ENCODE assay signal across 9 mouse cellular contexts in genomic region chr6:119341409-119341808, GRCm38 (mm10). TPM values are rescaled to one million over a fixed set of nuclear protein-coding genes. Genes with fewer than 3 reads are reported as not detected.
DNase-seq lines count a peak whose midpoint lies in the region; ATAC-seq lines count a peak whose summit lies in the region.
"Had no signal": no experiment of that assay in that cellular context is flagged by ENCODE, and none has a peak within 500 bp of the region (broad histone marks: within the 10 kb centered on the region; RNA-seq: fewer than 3 reads in every experiment).

No protein-coding gene starts in this region.

- H3K27ac ChIP-seq in limb, embryonic 13.5 days: no peak overlapping the region
- H3K27ac ChIP-seq in neural tube, embryonic 15.5 days (replicated peaks): no peak overlapping the region

- H3K27me3 ChIP-seq in limb, embryonic 13.5 days: no peaks in the 10 kb centered on the region
- H3K27me3 ChIP-seq in neural tube, embryonic 15.5 days (replicated peaks): no peaks in the 10 kb centered on the region

- H3K36me3 ChIP-seq in limb, embryonic 13.5 days: no peaks in the 10 kb centered on the region
- H3K36me3 ChIP-seq in neural tube, embryonic 15.5 days: no peaks in the 10 kb centered on the region

- 0 out of 2 replicates have a peak, but pooled peaks cover 5% of the 10 kb centered on the region for H3K4me1 ChIP-seq in limb, embryonic 13.5 days
- H3K4me1 ChIP-seq in neural tube, embryonic 15.5 days: peaks cover 4% of the 10 kb centered on the region; the same call in 1 of the 2 replicates

- ATAC-seq in limb, embryonic 13.5 days (ENCODE audit: low FRiP score, low read depth): peak; percentile 80
- ATAC-seq in neural tube, embryonic 15.5 days (ENCODE audit: low FRiP score): peak; percentile 93

- DNase-seq in frontal cortex, postnatal 36 days (ENCODE audit: low spot score in 2 of 2): peak; percentile 31 to 40
- DNase-seq in frontal cortex, postnatal 25 days (ENCODE audit: low spot score in 2 of 2): no peak
- peak; percentile 51 for DNase-seq in 416B (ENCODE audit: low read depth)
- DNase-seq in embryo, embryonic 10.5 days (ENCODE audit: low spot score): peak; percentile 67
- DNase-seq in gastrocnemius, postnatal 10 days: no peak
- no peak for DNase-seq in adrenal gland, postnatal 4 days (ENCODE audit: low spot score in 2 of 2)

- no peaks in the 10 kb centered on the region for H3K9me3 ChIP-seq in limb, embryonic 13.5 days
- H3K9me3 ChIP-seq in neural tube, embryonic 15.5 days (replicated peaks): no peaks in the 10 kb centered on the region
- H3K9me3 ChIP-seq: megakaryocyte, embryonic 14.5 days had no signal

- H3K9ac ChIP-seq in limb, embryonic 13.5 days: no peak overlapping the region
- no peak overlapping the region; the same call in 1 of the 2 replicates for H3K9ac ChIP-seq in neural tube, embryonic 15.5 days (replicated peaks)

- no peak overlapping the region for H3K4me2 ChIP-seq in limb, embryonic 13.5 days (replicated peaks)
- H3K4me2 ChIP-seq in neural tube, embryonic 15.5 days: no peak overlapping the region

- H3K4me3 ChIP-seq in limb, embryonic 13.5 days: no peak overlapping the region
- H3K4me3 ChIP-seq in neural tube, embryonic 15.5 days (replicated peaks): no peak overlapping the region
- H3K4me3 ChIP-seq: megakaryocyte, embryonic 14.5 days had no signal

RNA-seq across cellular contexts. Expression of gene Lrtm2, which starts 10.8 kb away (rescaled TPM):
- 0.05 TPM in 1 of 2 replicates, not detected in the other for polyA plus RNA-seq in limb, embryonic 13.5 days (2015; fragmentation: Nextera tagmentation; extraction: Ambion mirVana)
- 12.4 and 15.0 TPM in 2 replicates for polyA plus RNA-seq in neural tube, embryonic 15.5 days (2015; fragmentation: Nextera tagmentation; extraction: Ambion mirVana)
- total RNA-seq in gastrocnemius, postnatal 10 days (2021): under 1 TPM; 0.16 to 0.31 TPM
- under 1 TPM; 0.25 to 0.87 TPM for total RNA-seq in adrenal gland, postnatal 4 days (2021)

Comparison
In these comparisons a context has a peak if more than half of its experiments do, and no peak if none do; other contexts are left out.
1. DNase-seq: peak in frontal cortex, postnatal 36 days (2 of 2), 416B (single experiment) and embryo, embryonic 10.5 days (single experiment); none in frontal cortex, postnatal 25 days (0 of 2), gastrocnemius, postnatal 10 days (single experiment) and adrenal gland, postnatal 4 days (0 of 2).